Mouse (Mus musculus) thymus, postnatal 14 days (tissue): ENCODE results near the gene Coq7.

Source experiments
- DNase-seq: peaks from one replicate; pipeline ENCODE4 v3.0.0; 2021

Coq7 gene

DNA sequence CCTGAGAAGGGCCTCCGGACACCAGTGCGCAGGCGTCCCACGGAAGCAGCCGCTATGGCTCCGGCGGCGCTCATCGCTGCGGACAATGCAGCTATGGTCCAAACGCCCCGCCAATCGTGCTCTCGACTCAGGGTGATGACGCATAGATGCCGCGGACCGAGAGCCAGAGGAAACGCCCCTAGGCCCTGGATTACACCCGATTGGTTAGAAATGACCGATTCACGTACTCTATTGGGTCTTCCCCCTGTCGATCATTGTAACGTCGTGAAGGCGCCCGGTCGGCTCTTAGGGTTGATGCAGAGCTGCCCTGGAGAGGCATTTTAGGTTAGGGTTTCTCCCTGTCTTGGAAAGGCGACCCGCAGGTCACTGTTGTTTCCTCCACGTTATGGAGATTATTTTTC lies at the start of gene Coq7:
TSS of gene Coq7 (minus strand) at position 179 of the 401 bp plus-strand sequence.
- DNase-seq: peak; percentile 94

DNA sequence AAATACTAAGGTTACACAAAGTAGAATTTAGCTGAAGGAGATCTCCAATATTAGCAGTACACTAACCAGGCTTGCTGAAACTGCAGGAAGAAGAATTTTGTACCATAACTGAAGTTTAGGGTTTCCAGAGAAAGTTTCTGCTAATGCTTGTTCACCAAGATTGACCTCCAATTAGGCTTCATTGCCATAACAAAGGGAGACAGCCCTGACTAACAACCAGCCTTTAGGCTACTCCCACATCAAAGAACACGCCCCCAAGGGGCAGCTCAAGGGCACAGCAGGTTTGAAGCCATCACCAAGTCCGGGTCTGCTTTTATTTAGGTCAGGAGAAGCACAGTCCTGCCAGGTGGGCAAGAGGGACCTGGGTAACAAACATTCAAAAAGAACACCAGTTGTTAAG lies 46.8 kb upstream of the Coq7 start:
- no peak for DNase-seq

DNA sequence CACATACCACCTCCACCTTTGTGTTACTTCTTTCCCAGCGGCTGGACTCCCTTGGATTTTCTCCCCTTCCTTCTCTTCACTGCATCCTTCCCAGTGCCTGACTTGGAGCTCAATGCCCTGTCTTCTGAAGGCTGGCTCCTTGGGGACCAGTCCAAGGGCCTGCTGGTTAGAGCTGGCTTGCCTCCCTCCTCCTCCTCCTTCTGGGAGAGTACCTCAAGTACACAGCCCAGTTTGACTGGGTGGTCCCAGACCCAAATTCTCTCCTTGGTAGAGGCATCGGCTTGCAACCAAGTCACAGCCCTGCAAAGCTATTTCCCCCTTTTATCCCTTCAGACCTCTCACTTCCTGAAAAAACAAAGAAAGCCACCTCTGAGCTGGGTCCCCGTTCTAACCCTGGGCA lies 45.1 kb upstream of the Coq7 start:
- no peak for DNase-seq

DNA sequence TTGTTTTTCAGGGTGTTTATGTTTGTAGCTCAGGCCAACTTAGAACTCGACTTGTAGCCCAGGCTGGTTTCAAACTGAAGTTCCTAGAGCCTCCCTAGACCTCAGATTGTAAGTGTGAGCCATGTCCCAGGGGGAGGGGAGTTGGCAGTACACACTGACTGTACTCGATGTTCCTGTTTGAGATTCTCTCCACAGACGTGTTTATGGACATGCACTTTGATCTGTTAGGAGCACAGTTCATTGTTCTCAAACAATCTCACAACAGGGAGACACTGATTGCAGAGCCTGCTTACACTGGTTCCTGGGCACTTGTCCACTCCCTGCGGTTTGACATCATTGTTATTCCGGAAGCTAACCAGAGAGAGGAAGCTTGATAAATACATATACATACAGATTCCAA lies 38.9 kb upstream of the Coq7 start:
- DNase-seq: no peak

DNA sequence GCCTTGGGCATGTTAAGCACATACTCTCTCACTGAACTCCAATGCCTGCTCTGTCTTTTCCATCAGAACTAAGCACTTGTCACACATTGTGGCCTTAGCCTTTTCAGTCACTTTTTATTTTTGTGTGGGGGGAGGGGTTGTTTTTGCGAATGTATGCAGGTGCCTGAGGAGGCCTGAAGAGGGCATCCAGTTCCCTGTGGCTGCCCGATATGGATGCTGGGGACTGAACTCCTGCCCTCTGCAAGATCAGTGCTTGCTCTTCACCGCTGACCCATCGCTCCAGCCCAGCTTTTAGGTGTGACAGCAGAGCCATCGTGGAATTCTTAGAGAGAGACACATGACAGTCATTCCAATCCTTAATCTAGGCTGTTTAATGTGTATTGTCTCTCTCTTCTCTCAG lies 38.2 kb upstream of the Coq7 start:
- DNase-seq: no peak

DNA sequence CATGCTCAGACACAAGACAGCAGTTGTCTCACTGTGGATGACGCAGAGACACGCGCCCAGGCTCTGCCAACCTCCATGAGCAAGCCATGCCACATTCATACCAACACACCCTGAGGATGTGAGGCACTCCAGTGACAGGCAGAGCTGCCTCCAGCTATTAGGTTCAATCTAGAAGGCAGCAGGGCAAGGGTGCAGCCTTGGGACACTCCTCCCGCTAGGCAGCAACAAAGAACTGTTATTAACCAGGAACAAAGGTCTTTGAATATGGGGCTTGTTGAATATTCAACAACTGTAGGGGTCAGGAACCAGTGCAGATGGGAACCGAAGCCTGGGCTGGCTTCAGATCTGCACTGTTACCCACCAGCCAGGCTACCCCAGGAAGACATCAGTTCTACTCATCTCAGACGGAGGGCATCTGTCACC lies 36.0 kb upstream of the Coq7 start:
- DNase-seq: no peak

DNA sequence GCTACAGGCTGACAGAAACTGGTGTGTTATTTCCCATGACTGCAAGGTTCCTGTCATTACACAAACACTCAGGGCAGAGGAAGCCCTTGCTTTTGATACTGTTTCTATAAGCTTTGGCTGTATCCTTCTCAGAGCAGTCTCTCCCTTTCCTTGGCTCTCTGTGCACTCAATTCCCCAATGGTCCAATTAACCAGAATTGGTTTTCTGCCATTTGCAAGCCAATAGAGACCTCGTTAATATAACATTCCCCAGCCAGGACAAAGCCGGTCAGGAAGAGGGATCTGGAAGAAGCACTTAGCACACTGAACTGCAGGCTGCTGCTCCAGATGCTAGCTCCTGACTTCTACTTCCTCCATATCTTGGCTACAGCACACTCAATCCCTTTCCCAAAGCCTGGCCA lies 21.1 kb upstream of the Coq7 start:
- no peak for DNase-seq

DNA sequence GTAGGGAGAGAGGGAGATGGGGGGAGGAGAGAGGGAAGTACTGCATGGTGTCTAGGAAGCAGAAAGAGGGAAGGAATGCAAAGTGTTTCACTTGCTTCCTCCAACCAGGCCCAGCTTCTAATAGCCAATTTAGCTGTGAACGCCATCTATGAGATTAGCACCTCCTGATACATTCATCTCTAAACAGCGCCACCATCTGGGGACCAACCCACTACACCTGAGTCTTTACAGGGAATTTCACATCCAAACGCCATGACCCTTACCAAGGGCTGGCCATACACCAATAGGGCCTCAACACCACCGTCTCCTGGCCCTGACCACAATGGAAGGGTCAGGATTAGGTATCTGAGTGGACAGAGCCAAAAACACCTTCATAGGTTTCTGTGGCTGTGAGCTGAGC lies 20.7 kb upstream of the Coq7 start:
- no peak for DNase-seq

DNA sequence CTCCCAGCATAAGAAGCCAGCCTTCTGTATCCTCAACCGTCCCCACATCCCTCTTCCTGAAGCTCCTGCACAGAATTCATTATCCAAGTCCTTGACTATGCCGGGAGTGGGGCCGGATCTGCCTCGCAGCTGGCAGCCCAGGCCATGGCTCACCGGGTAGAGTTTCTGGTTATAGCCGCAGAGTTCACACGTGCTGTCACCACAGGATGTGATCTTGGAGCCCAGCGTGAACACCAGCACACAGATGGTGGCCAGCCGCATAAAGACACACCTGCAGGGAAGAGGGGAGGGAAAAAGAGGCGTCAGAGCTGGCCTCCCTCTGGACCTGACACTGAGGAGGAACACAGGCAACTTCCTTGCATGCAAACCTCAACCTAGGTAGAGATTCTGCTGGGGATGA lies 14.3 kb upstream of the Coq7 start:
- peak; percentile 59 for DNase-seq

DNA sequence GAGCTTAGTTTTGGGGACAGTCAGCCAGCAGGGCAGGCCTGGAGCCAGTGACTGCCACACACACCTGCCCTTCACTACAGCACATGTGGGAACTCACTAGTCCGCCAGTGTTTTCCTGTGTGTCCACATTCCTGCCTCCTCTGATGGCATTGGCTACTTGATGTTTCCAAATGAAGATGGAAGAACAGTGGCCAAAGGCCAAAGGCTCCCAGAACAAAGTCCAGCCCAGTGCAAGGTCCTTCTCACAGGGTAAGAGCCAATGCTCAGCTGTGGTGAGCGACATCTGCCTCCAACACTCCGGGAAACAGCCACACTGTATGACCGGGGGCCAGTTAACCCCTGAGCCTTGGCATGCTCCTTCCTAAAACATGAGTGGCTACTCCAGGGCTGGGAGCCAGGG lies 11.0 kb upstream of the Coq7 start:
- no peak for DNase-seq

DNA sequence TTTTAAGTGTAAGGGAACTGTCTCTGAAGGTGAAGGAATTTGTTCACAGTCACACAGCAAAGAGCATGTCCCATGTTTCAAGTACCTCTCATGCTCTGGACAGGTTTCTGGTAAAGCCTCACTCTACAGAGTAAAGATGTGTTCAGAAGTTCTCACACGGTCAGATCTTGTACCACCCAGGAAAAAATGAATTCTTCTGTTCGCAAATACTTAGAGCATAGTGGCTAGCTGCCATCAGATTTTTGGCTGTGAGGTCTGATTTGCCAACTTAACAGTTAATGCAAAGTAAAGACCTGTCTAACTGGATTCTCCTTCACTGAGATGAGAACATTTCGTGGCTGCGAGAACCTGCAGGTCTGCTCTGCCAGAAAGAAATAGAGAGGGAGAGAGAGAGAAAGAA lies 1.9 kb upstream of the Coq7 start:
- no peak for DNase-seq

DNA sequence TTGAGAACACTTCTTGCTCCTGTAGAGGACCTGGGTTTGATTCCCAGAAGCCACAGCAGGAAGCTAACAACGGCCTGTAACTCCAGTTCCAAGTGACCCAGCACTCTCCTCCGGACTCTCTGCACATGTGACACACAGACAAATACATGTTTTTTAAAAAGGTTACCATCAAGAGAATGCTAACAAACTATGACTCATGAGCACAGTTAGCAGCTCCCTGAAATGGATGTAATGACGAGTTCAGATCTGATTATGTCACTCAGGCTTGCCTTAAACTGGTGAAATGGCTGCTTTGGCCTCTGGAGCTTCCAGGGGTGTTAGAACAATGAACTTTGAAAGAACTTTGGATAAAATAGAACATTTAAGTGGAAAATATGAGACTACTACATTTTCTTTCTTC lies 1.2 kb upstream of the Coq7 start:
- no peak for DNase-seq

DNA sequence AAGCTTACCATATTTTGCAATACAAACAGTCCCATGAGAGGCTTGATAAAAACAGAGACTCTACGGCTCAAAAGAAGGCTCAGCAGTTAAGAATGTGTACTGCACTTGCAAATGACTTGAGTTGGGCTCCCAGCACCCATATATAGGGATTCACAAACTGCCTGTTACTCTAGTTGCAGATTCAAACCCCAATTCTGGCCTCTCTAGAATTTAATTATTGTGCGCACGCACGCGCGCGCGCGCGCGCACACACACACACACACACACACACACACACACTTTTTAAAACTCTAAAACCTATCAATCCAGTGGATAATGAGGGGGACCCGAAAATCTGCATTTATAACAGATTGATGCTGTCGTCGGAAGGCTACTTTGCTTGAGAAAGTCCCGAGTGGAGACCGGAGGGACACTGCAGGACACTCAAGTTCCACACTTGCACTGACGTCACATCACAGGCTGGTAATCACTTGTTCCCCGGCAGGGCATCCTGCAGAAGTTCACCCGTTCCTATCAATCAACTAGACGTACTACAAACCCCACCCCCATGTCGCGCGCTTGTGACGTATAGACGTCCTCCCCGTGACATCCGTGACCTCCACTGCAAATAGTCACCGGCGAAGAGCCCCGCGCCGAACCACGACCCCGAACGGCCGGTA lies 508 bp downstream of the Coq7 start:
- DNase-seq: peak; percentile 98

DNA sequence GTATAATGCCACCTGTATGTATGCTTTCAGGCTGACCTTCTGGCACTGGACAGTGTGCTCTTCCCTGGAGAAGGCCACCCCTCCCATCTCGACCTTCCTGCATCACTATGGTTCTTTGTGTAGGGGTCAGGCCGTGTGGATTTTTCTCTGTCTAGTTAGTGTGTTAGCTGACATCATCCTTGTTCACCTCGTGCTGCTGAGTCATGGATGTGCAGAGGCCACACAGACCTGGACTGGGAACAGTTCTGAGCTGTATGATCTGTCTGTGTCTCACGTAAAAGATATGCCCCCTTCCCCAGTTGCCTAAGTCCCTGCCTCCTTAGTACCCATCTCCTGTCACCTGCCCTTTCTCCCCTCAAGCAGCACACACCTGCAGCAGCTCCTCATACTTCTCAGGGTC lies 6.2 kb downstream of the Coq7 start:
- no peak for DNase-seq

DNA sequence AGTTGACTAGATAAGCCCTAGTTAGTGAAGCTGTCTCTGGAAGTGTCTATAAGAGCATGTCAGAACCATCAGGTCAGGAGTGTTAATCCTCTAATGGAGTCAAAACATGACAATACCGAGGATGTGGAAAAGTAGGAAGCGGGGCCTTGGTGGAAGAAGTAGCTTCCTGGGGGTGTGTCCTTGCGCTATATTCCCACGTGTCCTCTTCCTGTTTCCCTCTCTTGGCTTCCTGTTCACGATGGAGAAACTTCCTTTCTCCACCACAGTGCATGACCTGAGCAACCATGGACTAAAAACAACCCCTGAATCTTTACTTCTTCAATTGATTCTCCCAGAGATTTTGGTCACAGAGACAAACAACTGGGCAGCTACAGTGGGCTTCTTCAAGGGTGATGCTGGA lies 11.1 kb downstream of the Coq7 start:
- DNase-seq: no peak

DNA sequence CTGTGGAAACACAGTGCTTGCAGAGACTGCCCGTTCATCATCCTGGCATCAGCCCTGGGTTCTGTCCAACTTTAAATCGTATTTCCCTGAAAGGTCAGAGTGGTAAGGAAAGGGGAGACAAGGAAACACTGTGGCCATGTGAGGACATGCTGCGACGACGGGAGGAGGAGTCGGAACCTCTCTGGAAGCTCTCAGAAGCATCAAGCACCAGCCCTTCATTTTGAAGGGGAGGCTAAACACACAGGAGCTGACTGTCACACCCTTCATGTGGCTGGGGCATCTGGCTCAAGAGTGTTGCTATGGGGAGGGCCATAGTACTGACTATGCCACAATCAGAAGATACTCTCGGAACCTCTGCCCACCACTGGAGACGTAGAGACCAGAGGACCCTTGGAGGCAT lies 13.5 kb downstream of the Coq7 start:
- DNase-seq: no peak

DNA sequence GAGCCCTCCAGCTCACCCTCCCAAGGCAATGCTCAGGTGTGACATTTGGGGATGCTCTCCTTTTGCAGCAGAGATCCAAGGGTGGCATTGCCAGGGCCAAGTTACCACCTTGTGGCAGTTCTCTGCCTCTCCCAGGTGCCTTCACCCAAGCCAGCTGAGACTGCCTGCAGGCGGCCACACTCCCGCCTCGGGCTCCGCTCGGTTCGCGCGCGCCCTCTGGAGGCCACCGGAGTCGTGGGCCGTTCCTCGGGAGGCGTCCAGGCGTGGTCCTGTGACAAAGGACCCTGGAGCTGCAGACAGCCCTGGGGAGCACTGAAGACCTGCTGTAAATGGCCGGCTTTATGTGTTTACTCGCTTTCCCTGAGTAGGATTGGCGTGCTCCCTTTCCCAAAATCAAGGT lies 14.5 kb downstream of the Coq7 start:
- peak; percentile 83 for DNase-seq

DNA sequence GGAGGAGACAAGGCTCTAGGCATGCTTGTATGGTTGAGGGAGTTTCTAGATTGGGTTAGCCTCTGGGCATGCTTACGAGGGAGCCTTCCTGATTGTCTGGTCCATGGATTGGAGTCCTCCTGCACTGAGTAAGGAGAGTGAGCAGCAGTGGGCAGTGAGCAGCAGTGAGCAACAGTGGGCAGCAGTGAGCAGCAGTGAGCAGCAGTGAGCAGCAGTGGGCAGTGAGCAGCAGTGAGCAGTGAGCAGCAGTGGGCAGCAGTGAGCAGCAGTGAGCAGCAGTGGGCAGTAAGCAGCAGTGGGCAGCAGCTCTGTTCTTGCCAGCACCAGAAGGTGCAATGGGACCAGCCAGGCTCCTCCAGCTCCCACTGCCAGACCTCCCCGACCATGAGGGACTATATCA lies 15.3 kb downstream of the Coq7 start:
- no peak for DNase-seq

DNA sequence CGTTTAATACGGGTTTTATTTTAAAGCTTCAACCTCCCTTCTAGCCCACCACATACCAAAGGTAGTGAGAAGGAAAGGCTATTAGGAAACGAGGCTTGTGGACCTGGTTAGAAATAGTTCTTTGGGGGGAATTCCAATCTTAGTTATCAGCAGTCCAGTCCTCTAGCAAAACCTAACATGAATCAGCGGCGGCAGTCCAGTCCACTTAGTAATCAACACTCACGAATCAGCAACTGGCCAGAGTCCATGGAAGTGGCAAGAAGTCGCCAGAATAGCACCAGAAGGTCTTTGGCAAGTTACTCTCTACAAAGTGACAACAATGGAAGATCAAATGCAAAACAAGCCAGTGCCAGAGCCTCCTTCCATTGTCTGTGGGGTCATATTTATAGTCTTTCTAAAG lies 24.6 kb downstream of the Coq7 start:
- no peak for DNase-seq

DNA sequence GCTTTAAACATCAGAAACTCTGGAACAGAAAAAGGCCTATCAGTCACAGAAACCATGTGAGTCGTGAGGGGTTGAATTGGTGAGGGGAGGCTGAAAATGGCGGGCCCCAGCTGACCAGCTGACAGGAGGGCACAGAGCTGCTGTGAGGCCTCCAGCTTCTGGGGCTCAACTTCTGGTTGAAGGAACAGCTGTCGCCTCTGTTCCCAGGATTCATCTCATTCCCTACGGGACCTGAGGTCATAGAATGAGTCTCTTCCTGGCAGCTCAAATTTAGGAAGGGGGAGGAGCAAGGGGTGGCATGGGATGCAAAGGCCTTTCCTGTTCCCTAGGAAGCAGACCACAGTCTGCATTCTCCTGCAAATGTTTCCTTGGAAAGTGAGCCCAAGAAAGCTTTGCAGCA lies 29.3 kb downstream of the Coq7 start:
- no peak for DNase-seq

DNA sequence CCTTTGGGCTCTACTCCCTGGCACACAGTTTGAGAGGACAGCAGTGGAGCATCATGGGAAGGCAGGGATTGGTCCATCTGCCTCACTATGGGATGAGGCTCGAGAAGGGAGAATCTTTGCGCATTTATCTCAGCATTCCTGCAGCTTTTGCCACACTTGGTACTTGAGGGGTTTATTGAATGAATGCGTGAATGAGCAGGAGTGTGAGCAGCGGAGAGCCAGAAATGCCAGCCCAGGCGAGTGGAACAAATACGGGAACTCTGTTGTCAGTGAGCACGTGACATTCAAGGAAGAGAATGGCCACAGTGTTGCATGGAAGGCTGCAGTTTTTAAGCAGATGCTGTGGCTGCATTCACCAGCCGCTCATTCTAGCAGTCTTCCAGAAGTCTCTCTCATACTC lies 30.8 kb downstream of the Coq7 start:
- no peak for DNase-seq

DNA sequence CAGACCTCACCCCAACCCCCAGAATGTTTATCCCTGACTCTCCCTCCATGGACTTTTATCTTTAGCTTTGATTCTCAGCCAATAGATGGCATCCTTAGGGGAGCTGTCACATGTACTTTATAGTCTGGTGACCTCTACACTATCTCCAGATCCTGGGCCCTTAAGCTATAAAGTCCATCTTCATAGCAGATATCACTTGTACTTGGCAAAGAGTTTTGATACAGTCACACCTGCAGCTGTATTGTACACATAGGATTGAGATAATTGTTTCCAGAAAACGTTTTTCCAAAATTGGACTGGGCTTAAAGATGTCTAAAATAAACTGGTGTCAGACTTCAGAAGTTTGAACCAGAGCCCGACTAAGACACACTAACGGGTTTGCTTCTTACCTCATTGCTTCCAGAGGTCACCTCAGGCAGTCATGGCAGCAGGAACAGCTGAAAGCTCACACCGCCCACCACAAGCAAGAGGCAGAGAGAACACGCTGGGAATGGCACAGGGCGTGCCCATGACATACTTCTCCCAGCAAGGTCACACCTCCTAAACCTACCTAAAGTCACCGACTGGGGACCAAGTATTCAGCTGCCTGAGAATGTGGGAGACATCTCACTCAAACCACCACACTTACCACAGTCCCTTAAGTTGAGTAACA lies 33.2 kb downstream of the Coq7 start:
- no peak for DNase-seq

DNA sequence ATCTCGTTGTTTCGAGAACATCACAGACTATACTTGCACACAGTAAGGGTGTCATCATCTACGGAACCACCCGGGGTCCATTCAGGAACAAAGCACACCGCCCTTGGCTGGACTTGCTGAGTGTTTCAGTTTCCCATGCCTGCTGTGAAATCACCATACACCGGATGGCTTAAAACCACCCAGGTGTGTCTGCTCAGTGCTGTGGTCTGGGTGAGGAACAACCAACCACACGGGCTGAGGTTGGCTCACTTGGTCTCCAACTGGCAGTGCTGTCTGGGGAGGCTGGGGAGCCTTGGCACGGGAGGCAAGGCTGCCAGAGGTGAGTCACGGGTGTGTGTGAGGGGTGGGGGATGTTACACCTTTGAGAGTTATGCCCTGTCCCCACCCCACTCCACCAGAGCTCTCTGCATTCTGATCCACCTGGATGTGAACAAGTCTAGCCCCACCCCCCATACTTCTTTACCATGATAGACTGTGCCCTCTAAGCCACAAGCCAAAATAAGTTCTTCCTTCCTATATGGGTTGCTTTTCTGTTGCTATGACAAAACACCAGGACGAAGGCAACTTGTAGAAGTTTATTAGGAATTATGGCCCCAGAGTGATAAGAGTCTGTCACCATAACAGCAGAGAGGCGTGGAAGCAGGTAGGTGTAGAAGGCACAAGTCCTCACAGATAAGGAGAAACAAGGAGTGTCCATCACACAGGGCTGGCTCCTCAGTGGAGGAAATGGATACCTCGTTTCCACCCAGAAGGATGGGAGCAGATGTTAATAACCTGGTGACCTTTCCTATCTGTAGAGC lies 34.0 kb downstream of the Coq7 start:
- DNase-seq: peak; percentile 3

DNA sequence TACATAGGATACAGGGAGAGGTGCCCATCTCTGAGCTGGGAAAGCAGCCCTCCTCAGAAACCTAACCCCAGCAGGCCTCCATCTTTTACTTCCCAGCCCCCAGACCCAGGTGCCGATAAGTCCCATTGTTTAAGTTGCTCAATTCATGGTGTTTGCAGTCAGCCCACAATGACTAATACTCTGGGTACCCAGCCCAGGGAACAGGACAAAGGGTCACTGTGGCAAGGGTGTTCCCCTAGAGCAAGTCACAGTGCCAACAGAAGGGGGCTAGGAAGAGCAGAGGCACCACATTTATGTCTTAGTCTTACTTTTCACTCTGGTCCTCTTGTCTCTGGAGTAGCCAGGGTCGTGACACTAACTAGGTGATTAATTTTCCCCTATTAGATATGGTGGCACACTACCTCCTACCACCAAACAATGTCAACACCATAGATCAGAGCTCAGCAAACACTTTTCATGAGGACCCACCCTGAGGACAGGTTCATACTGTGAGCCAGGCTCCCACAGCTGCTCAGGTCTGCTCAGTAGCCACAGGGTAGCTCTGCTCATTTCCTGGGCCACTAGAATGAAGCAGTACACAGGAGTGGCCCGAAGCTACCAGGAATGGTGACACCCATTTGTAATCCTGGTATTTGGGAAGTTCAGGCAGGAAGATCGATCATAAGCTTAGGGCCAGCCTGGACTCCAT lies 38.1 kb downstream of the Coq7 start:
- DNase-seq: no peak
